Mouse (Mus musculus): ENCODE results near the gene Pias4. TPM values are rescaled to one million over a fixed set of nuclear protein-coding genes. Genes with fewer than 3 reads are reported as not detected.

The Pias4 gene
- polyA plus RNA-seq, 1 experiment from 2014 or later = 49.7 TPM

DNA sequence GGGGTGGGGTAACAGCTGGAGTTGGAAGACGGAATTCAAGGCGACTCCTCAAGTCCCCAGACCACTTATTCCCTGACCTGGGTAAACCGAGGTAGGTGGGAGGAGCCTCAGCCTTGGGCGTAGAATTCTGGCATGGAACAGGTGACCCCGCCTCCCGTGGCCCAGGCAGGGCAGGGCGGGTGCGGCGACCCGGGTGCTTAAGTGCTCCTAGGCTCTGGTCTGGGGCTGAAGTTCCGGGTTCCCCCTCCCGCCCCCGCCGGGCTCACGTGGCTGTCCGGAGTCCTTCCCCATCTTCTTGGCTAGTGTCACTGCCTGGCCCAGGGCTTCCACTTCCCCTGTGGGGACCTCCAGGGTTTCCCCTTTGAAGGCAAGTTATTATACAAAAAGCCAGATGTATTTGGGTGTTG lies 33.5 kb downstream of the Pias4 start:
- WGBS = 6% methylated on average over 16 of the region's 16 CpGs
- Histone ChIP-seq H3K4me2 (ENCODE audit: low read length) (no peak overlapping the region), H3K9me3 (replicated peaks; ENCODE audit: control insufficient read depth, low read length, poor library complexity, severe bottlenecking) (no peaks in the 10 kb centered on the region), H3K36me3 (ENCODE audit: control insufficient read depth, insufficient read depth, low read length) (no peaks in the 10 kb centered on the region), H3K9ac (ENCODE audit: low read depth, low read length) (no peak overlapping the region), H3K27ac (ENCODE audit: low read length) (no peak overlapping the region), H3K4me3 (ENCODE audit: low read depth, low read length) (no peak overlapping the region), H3K4me1 (ENCODE audit: control insufficient read depth, insufficient read depth, low read length) (peaks cover 26% of the 10 kb centered on the region), H3K27me3 (ENCODE audit: control insufficient read depth, insufficient read depth, low read depth, low read length) (peaks cover 28% of the 10 kb centered on the region)
- no peak for ATAC-seq

DNA sequence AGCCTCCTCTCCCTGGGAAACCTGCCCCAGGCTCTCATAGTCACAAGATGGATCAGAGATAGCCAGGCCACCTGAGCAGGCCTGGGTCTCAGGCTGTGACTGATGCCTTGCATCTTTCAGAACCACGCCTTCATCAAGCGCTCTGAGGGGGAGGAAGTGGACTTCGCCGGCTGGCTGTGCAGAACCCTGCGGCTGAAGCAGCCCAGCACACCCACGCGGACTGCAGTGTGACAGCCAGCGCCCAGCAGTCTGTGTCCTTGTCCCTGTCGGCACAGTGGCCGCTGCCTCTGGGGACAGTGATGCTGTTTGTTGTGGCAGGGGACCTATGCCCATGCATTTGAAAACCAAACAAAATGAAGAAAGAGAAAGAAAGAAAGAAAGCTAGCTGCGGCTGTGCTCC lies 44.2 kb downstream of the Pias4 start:
- Histone ChIP-seq H3K4me3 (ENCODE audit: low read depth, low read length) (no peak overlapping the region), H3K9me3 (replicated peaks; ENCODE audit: control insufficient read depth, low read length, poor library complexity, severe bottlenecking) (no peaks in the 10 kb centered on the region)

DNA sequence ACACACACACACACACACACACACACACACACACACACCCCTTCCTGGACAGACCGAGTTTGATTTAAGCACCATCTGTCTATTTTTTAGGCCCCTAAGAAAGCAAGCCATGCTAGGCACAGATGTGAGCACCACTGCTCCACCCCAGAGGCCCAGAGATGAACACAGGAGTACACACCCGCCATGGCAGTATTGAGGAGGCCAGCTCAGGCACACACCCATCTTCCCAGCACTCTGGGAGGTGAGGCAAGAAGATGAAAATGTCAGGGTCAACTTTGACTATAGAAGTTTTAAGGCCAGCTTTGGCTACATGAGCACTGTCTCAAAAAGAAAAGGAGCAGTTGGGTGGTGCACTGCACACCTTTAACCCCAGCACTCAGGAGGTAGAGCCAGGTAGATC lies 44.8 kb downstream of the Pias4 start:
- peaks cover 52% of the 10 kb centered on the region for H3K36me3 ChIP-seq (ENCODE audit: control insufficient read depth, insufficient read depth, low read length)
- H3K9me3 ChIP-seq (replicated peaks; ENCODE audit: control insufficient read depth, low read length, poor library complexity, severe bottlenecking) = no peaks in the 10 kb centered on the region
- no peaks in the 10 kb centered on the region for H3K27me3 ChIP-seq (ENCODE audit: control insufficient read depth, insufficient read depth, low read depth, low read length)
- H3K4me3 ChIP-seq (ENCODE audit: low read depth, low read length) = no peak overlapping the region
- H3K9ac ChIP-seq (ENCODE audit: low read depth, low read length) = no peak overlapping the region
- no peak overlapping the region for H3K4me2 ChIP-seq (ENCODE audit: low read length)
- no peaks in the 10 kb centered on the region for H3K4me1 ChIP-seq (ENCODE audit: control insufficient read depth, insufficient read depth, low read length)
- no peak for ATAC-seq
- H3K27ac ChIP-seq (ENCODE audit: low read length) = no peak overlapping the region
- WGBS = 81% methylated on average over 2 of the region's 2 CpGs

More for the DNA sequence above, 44.2 kb downstream of the Pias4 start:
- Histone ChIP-seq H3K27me3 (ENCODE audit: control insufficient read depth, insufficient read depth, low read depth, low read length) (peaks cover 2% of the 10 kb centered on the region), H3K4me1 (ENCODE audit: control insufficient read depth, insufficient read depth, low read length) (no peaks in the 10 kb centered on the region), H3K27ac (ENCODE audit: low read length) (no peak overlapping the region), H3K36me3 (ENCODE audit: control insufficient read depth, insufficient read depth, low read length) (peaks cover 52% of the 10 kb centered on the region), H3K4me2 (ENCODE audit: low read length) (no peak overlapping the region), H3K9ac (ENCODE audit: low read depth, low read length) (no peak overlapping the region)
- 80% methylated on average over 11 of the region's 11 CpGs for WGBS
- ATAC-seq = no peak

DNA sequence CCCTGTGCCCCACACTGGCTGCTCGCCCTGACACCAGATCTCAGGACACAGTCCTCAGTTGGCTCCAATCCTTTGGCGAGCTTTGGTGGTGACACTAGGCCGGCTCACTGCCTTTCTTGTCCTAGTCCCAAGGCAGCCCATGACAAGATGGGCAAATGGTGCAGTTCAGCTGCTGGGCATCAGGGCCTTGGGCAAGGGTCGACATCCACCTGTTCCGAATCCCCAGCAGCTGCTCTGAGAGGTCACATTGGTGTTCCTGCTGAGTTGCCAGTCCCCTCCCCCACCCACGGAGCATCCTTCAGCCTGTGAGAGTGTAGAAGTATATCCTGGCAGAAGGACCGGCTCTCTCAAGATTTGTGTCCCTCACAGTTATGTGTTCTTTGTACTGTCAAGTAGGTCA lies 47.1 kb downstream of the Pias4 start:
- no peak for ATAC-seq
- no peaks in the 10 kb centered on the region for H3K4me1 ChIP-seq (ENCODE audit: control insufficient read depth, insufficient read depth, low read length)
- no peaks in the 10 kb centered on the region for H3K27me3 ChIP-seq (ENCODE audit: control insufficient read depth, insufficient read depth, low read depth, low read length)
- no peak overlapping the region for H3K4me2 ChIP-seq (ENCODE audit: low read length)
- no peak overlapping the region for H3K27ac ChIP-seq (ENCODE audit: low read length)
- H3K36me3 ChIP-seq (ENCODE audit: control insufficient read depth, insufficient read depth, low read length) = peaks cover 60% of the 10 kb centered on the region
- no peaks in the 10 kb centered on the region for H3K9me3 ChIP-seq (replicated peaks; ENCODE audit: control insufficient read depth, low read length, poor library complexity, severe bottlenecking)
- H3K9ac ChIP-seq (ENCODE audit: low read depth, low read length) = no peak overlapping the region
- WGBS = 90% methylated on average over 7 of the region's 7 CpGs
- no peak overlapping the region for H3K4me3 ChIP-seq (ENCODE audit: low read depth, low read length)

DNA sequence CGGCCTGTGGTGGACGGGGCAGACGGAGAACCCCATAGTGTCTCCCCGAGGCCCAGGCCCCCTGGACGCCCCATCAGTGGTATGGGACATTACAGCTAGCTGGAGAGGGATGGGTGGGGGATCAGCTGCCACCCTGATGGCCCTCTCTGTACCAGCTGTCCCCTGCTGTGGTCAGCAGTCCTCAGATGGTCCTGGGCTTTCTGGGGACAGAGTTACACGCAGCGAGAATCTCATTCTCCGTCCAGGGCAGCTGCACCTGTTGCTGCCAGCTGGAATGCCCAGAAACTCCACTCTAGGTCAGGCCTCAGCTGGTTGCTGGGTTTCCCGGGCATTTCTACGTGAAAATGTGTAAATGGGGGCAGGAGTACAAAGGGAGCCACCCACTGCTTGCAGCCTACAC lies 48.1 kb downstream of the Pias4 start:
- Histone ChIP-seq H3K36me3 (ENCODE audit: control insufficient read depth, insufficient read depth, low read length) (peaks cover 60% of the 10 kb centered on the region), H3K27ac (ENCODE audit: low read length) (no peak overlapping the region)

DNA sequence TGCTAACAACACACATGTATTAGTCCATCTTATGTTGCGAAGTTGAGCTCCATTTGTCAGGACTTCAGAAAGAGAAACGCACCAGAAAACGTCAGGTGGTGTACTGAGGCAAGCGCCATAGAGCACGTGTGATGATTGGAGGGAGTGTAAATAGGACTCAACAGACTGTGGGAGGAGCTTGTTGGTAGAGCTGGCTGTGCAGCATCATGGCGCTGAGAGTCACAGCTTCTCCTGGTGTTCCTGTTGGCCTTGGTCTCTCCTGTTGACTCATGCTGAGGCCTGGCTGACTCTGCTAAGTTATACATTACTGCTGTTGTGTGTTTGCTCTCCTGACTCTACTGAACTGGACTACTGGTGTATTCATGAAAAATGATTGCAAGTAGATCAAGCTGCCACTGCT lies 54.8 kb downstream of the Pias4 start:
- no peaks in the 10 kb centered on the region for H3K27me3 ChIP-seq (ENCODE audit: control insufficient read depth, insufficient read depth, low read depth, low read length)
- H3K4me1 ChIP-seq (ENCODE audit: control insufficient read depth, insufficient read depth, low read length) = no peaks in the 10 kb centered on the region
- H3K36me3 ChIP-seq (ENCODE audit: control insufficient read depth, insufficient read depth, low read length) = peaks cover 41% of the 10 kb centered on the region
- no peak overlapping the region for H3K9ac ChIP-seq (ENCODE audit: low read depth, low read length)
- no peak overlapping the region for H3K4me3 ChIP-seq (ENCODE audit: low read depth, low read length)
- 96% methylated on average over 6 of the region's 6 CpGs for WGBS
- no peak for ATAC-seq
- no peak overlapping the region for H3K27ac ChIP-seq (ENCODE audit: low read length)
- H3K9me3 ChIP-seq (replicated peaks; ENCODE audit: control insufficient read depth, low read length, poor library complexity, severe bottlenecking) = no peaks in the 10 kb centered on the region
- H3K4me2 ChIP-seq (ENCODE audit: low read length) = no peak overlapping the region

More for the DNA sequence above, 48.1 kb downstream of the Pias4 start:
- H3K9me3 ChIP-seq (replicated peaks; ENCODE audit: control insufficient read depth, low read length, poor library complexity, severe bottlenecking) = no peaks in the 10 kb centered on the region
- H3K4me1 ChIP-seq (ENCODE audit: control insufficient read depth, insufficient read depth, low read length) = no peaks in the 10 kb centered on the region
- H3K27me3 ChIP-seq (ENCODE audit: control insufficient read depth, insufficient read depth, low read depth, low read length) = no peaks in the 10 kb centered on the region
- 94% methylated on average over 10 of the region's 10 CpGs for WGBS
- no peak for ATAC-seq
- no peak overlapping the region for H3K4me3 ChIP-seq (ENCODE audit: low read depth, low read length)
- H3K4me2 ChIP-seq (ENCODE audit: low read length) = no peak overlapping the region
- no peak overlapping the region for H3K9ac ChIP-seq (ENCODE audit: low read depth, low read length)

DNA sequence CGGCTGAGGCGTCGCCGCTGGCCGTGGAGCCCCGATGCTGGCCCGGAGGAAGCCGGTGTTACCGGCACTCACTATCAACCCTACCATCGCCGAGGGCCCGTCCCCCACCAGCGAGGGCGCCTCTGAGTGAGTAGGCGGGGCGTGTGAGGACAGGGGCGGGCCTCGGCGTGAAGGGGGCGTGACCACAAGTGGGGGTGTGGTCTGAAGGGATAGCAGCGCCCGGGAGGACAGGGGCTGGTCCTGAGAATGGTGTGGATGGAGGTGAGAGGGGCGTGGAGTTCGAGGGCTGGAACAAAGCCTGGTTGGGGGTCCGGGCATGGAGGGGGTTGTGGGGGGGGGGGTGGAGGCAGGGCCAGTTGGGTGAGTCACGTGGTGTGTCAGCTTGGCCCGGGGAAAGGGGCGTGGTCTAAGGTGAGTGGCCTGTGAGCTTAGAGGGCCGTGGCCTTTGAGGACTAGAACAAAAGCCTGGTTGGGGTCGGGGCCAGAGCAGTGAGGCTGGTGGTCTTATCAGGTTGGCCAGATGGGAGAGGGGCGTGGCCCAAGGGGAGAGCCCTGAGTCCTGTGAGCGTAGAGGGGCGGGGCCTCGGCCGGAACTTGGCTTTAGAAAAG lies 61.5 kb downstream of the Pias4 start:
- Histone ChIP-seq H3K27ac (ENCODE audit: low read length) (peak overlapping the region; percentile 99), H3K9ac (ENCODE audit: low read depth, low read length) (peak overlapping the region; percentile 100), H3K4me2 (ENCODE audit: low read length) (peak overlapping the region; percentile 89), H3K27me3 (ENCODE audit: control insufficient read depth, insufficient read depth, low read depth, low read length) (no peaks in the 10 kb centered on the region), H3K4me1 (ENCODE audit: control insufficient read depth, insufficient read depth, low read length) (peaks cover 18% of the 10 kb centered on the region), H3K36me3 (ENCODE audit: control insufficient read depth, insufficient read depth, low read length) (peaks cover 16% of the 10 kb centered on the region), H3K4me3 (ENCODE audit: low read depth, low read length) (peak overlapping the region; percentile 98), H3K9me3 (replicated peaks; ENCODE audit: control insufficient read depth, low read length, poor library complexity, severe bottlenecking) (no peaks in the 10 kb centered on the region)
- ATAC-seq = peak; percentile 86
- WGBS = under 1% methylated on average over 35 of the region's 35 CpGs

DNA sequence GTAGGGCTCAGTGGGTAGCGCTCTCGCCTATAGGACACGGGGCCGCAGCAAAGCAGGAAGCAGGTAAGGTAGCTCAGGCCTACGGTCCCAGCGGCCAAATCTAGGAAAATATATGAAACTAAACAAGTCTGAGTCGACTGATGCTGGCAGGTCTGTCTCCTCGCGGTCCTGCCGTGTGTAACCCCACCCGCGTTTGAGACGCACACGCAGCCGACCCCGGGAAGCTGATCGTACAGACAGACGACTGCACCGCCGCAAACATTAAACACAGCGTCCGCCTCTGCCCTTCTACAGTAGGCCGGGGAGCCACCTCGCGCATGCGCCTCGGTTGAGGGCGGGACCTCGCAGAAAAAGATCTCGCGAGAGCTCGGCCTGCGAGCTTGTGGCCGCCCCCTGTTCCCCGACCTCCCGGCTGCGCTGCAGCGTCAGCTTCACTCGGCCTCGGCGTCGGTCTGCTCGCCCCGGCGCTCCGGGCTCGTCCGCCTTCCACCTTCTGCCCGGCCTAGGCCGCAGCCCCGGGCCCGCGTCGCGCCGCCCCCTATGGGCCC lies 62.1 kb downstream of the Pias4 start, which contains the start of gene Map2k2:
Gene Map2k2, plus strand, starts transcription at position 351 of the 548 bp plus-strand sequence.
- no peaks in the 10 kb centered on the region for H3K27me3 ChIP-seq (ENCODE audit: control insufficient read depth, insufficient read depth, low read depth, low read length)
- peak within 1 kb of the TSS; percentile 99 for H3K27ac ChIP-seq (ENCODE audit: low read length)
- H3K36me3 ChIP-seq (ENCODE audit: control insufficient read depth, insufficient read depth, low read length) = peaks cover 12% of the 10 kb centered on the region
- peak within 1 kb of the TSS; percentile 100 for H3K9ac ChIP-seq (ENCODE audit: low read depth, low read length)
- H3K4me1 ChIP-seq (ENCODE audit: control insufficient read depth, insufficient read depth, low read length) = peaks cover 18% of the 10 kb centered on the region
- peak; percentile 96 for ATAC-seq
- peak within 1 kb of the TSS; percentile 98 for H3K4me3 ChIP-seq (ENCODE audit: low read depth, low read length)
- WGBS = under 1% methylated on average over 56 of the region's 56 CpGs
- peak within 1 kb of the TSS; percentile 89 for H3K4me2 ChIP-seq (ENCODE audit: low read length)
- H3K9me3 ChIP-seq (replicated peaks; ENCODE audit: control insufficient read depth, low read length, poor library complexity, severe bottlenecking) = no peaks in the 10 kb centered on the region

All from midbrain, embryonic 16.5 days (tissue).